Mouse (Mus musculus) thymus, adult 2 months (tissue): ENCODE measurements around the gene A930004D18Rik.

Experiments used
- CTCF ChIP-seq: fragments of 200-500 bp; IDR thresholded peaks from 2 replicates; pipeline ENCODE4 v1.5.1; 2012; ENCODE audit warnings: mild to moderate bottlenecking, control low read depth, low read length, moderate library complexity, borderline replicate concordance; ENCODE audit not compliant: control insufficient read depth, poor library complexity, insufficient read depth; ENCODE audit errors: extremely low read depth
- POLR2A ChIP-seq: fragments of 200-500 bp; IDR thresholded peaks from 2 replicates; pipeline ENCODE4 v1.6.1; 2012; ENCODE audit warnings: mild to moderate bottlenecking, low read length, control low read depth, moderate library complexity; ENCODE audit not compliant: control insufficient read depth, poor library complexity, insufficient read depth; ENCODE audit errors: extremely low read depth

DNA sequence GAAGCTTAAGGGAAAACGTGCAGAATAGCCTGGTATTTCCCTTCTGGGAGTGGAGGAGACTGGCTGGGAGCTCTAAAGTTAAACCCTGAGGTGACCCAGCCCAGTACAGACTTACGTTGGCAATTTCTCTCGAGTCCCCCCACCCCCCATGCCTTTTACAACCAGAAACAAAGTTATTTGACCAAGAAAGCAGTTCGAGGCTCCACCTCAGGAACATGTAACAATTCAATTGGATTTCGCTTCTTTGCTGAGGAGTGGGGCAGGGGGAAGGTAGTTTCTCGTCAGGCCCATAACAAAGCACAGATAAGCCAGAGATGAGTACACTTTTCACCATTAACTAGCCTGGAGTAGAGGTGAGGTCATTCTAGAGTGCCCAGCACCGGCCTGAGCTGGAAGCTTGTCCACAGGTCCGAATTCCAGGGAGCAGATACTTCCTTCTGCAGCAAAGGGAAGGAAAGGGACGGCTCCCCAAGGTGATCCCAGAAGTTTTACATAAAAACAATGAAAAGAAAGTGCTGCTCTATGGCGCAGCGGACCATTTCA, 11.8 kb upstream of the A930004D18Rik start:
- TF ChIP-seq CTCF (no peak), POLR2A (no peak)
